Mouse (Mus musculus) urinary bladder, postnatal 36 days (tissue): ENCODE results near the gene Slc39a3.
"Not testable (repeated sequence)": the region's sequence is repeated elsewhere in the genome, so short reads cannot be mapped to it uniquely, and the experiment has no call there.

Experiments
- DNase-seq, 2 experiments: peaks; one replicate each; pipeline ENCODE4 v3.0.0; 2022; ENCODE audit warnings: low spot score in 2 of 2, mixed read lengths in 1 of 2

Slc39a3 gene

DNA sequence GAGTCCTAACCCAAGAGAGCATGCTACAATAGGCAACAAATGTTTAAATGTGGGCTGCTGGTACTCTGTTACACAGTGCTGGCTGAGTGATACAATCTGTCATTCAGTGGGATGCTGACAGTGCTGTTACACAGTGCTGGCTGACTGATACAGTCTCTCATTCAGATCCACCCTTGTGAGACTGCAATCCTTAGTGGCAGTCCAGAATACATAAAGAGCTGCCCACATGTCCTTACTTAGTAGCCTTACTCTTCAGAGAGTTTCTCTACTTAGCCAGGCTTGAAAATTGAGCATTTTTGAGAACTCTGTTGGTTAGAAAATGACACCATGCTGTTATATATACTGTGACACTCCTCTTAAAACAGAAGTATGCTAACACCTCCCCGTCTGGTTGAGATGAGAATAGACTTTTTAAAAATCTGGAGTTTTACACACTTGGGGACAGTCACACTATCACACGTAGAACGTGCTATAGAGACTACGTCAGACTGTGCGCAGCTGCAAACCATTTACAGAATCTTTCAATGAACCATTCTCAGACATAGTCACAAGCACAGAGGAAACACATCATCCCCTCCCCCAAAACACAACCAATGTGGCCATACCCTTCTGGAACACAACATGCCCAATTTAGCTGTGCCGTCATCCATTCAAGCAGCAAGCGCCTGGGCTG is 31.1 kb downstream of the Slc39a3 start:
- DNase-seq, result no peak

DNA sequence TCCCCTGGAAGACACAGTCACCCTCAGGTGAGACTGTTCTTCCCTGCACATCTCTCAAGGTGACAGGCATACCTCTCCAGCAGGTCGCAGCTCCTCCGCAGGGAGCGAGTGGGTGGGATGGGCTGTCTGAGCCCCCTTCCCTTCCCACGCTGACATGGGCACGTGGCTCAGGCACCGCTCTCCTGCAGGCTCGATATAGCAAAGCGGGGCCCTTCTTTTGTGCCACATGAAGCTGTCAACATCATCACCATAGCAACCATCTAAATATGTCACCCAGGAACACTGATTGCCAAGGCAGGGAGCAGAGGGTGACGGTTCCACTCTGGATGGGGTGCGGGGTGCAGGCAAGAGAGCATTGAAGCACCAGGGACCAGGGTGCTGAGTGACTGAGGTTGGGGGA is 36.1 kb downstream of the Slc39a3 start:
- no peak for DNase-seq

- no peak for DNase-seq
These were observed 36.8 kb downstream of the Slc39a3 start for GRCm38 (mm10) chr10:81000197-81001062.

DNA sequence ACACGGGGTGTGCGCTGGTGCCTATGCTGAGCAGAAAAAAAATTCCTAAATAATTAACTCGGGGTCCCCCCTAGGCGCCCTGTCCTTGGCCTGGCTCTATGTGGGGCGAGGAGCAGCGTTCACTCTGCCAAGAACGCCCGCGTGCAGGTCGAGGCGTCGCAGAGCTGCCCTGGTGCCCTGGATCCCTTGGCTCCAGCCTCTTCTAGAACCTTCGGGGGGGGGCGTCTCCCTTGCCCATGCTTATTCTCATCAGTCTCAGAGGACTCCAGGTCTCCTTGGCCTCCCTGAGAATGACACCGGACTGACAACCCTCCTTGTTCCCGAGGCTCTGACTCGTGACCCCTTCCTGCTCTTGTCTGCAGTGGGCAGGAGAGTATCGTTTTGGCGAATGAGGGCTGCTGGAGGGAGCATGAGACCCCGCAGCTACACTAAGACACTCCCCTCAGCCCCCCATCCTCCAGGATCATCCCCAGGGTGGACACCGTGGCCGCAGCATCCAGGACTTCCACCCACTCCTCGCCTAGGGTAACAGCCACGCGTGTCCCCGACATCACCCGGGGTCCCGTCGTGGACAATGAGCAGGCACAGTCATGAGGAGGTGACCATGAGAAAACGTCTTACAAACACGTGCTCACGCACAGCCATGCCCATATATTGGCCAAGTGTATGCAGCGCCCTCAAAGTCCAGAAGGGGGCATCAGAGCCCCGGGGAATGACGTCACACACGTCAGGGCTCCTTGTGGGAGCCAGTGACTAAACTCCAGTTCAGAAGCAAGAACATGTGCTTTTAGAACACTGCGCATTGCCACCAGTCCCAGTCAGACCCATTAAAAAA is 37.6 kb downstream of the Slc39a3 start:
- DNase-seq, result peak; percentile 72 to 85

- peak in 1 of 2 experiments; percentile 32 for DNase-seq
These were observed 38.4 kb downstream of the Slc39a3 start for GRCm38 (mm10) chr10:80998778-80999177.

DNA sequence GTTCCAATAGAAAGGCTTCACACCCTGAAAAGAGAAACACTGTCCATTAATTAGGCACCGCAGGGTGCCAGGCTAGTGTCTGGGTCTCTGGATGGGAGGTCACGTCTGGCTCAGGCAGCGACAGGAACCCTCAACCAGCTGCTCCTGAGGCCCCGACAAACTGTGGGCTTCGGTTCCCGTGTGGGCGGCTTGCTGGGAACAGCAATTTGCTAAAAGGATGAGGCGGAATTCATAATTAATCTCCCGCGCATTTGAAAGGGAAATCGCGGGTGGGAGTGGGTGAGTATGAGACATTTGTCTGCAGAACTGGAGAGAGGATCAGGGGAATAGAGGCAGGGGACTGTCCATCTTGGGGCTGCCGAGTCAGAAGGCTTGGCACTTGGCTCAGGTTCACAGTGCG is 39.2 kb downstream of the Slc39a3 start:
- no peak for DNase-seq

- DNase-seq, result no peak
These were observed 39.9 kb downstream of the Slc39a3 start for GRCm38 (mm10) chr10:80997332-80997731.

GRCm38 (mm10) chr10:80996501-80996900 is 40.7 kb downstream of the Slc39a3 start:
- no peak for DNase-seq

GRCm38 (mm10) chr10:80995091-80995632 is 42.1 kb downstream of the Slc39a3 start:
- DNase-seq, result peak; percentile 60 to 78

DNA sequence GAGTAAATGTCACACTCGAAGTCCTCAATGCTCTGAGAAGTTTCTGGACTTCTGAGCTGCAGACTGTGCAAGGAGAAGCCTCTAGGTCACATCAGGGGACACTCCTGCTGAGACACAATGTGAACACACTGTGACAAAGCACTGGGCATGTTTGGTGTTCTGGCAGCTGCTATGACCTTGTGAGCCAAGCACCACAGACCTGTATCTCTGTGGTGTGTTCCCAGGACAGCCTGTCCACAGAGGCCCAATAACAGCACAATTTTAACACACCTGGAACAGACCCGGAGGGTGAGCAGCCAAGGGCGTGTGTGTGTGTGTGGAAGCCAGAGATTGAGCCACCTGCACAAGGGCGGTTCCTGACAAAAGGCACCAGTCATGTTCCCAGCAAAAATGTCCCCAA is 42.6 kb downstream of the Slc39a3 start:
- DNase-seq, result no peak

DNA sequence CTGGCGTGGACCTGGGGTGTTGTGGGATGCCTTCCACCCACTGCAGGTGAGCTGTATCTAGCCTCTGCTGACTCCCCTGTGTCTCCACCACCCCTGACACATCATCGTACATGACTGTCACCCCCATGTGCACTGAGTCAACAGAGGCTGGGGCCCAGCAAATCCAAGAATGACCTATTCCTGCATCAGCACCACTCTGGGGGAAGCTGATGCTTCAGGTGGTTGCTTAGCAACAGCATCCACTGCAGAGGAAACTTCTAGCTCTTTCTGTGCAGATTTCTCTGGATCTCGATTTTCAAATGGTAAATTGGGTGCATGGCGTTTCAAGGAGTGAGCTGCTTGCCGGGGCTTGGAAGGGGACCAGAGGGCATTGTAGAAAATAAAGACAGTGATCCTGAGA is 44.0 kb downstream of the Slc39a3 start:
- DNase-seq, result no peak

DNA sequence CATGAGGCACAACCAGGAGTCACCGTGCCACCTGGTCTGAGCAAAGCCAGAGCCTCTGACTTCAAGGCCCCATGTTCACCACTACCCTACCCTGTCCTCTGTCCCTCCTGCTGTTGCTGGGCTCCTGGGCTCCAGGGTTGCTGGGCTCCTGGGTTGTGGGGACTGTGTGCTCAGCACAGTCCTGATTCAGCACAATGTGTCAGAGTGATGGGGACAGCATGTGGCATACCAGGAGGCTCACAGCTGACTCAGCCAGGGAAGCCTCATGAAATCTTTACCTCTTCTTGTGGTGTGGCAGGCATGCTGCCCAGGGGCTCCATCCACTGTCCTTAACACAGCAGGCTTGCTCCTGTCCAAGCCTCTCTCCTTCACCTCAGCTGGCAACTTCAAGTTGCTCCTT is 45.3 kb downstream of the Slc39a3 start:
- no peak for DNase-seq

- no peak for DNase-seq
These were observed 46.2 kb downstream of the Slc39a3 start for GRCm38 (mm10) chr10:80991007-80991406.

DNA sequence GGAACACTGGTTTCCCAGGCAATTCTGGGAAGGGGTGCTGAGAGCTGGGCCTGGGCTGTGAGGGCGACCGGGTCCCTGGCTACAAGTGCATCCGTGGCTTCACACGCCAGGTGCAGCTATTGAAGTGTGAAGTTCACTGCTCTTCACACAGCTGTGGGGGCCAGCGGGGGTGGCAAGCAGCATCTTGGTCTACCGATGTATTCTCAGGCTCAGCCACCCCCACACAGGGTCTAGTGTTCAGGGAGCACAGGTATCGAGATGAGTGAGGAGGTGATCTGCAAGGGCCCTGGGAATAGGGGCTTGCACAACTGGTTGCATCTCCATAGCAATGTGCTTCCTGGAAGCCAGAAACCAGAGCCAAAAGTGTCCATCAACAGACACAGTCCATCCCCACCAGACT is 46.8 kb downstream of the Slc39a3 start:
- no peak for DNase-seq

- DNase-seq, result not testable (repeated sequence)
These were observed 47.4 kb downstream of the Slc39a3 start for GRCm38 (mm10) chr10:80989854-80990253.

GRCm38 (mm10) chr10:80989446-80989845 is 47.8 kb downstream of the Slc39a3 start:
- no peak for DNase-seq

GRCm38 (mm10) chr10:80987709-80988441 is 49.4 kb downstream of the Slc39a3 start:
- DNase-seq, result peak; percentile 74 to 86

DNA sequence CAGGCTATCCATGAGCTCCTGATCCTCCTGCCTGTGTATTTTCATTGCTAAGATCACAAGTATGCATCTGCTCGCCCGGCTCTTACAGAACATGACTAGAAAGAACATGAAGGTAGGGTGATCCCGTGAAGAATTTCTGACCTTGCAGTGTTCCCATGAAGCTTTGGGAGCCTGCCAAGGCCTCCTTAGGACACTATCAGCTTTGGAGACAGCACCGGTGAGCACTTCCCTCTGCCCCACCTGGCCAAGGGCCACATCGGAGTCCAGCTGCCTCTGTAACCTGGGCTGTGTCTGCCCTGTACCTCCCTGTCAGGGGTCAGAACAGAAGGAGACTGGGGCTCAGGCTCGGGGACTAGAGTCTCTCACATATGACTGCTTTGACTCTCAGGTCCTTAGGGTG is 50.5 kb downstream of the Slc39a3 start:
- no peak for DNase-seq

GRCm38 (mm10) chr10:80985970-80986701 is 51.1 kb downstream of the Slc39a3 start:
- DNase-seq, result no peak

GRCm38 (mm10) chr10:80985241-80985969 is 51.8 kb downstream of the Slc39a3 start:
- peak in 1 of 2 experiments; percentile 36 for DNase-seq
